19 mouse cellular contexts compared by ENCODE assay signal in genomic region chr6:28697214-28697613, GRCm38 (mm10).
DNase-seq lines count a peak whose midpoint lies in the region; TF ChIP-seq lines count a peak whose summit lies in the region.
"Had no signal": no experiment of that assay in that cellular context is flagged by ENCODE, and none has a peak within 500 bp of the region (broad histone marks: within the 10 kb centered on the region; RNA-seq: fewer than 3 reads in every experiment).

No protein-coding gene starts in this region.

- TF ChIP-seq POLR2A in embryonic fibroblast, embryonic 13.5 days (IDR thresholded peaks at IDR 0.05; ENCODE audit: low read depth, low read length), result no peak

- H3K27ac ChIP-seq in embryonic fibroblast, embryonic 13.5 days (ENCODE audit: insufficient read depth, low read length), result peak overlapping the region; percentile 76
- H3K27ac ChIP-seq: embryonic facial prominence, embryonic 13.5 days; forebrain, embryonic 10.5 days; gastrocnemius, adult 2 months; hindbrain, embryonic 10.5 days; hindbrain, embryonic 15.5 days had no signal

- DNase-seq in frontal cortex, adult 2 months (ENCODE audit: extremely low spot score in 1 of 2, low spot score in 1 of 2), result peak; percentile 44 to 54
- no peak for DNase-seq in frontal cortex, postnatal 14 days (ENCODE audit: low spot score in 2 of 2)
- DNase-seq in NIH3T3 (ENCODE audit: low read depth), result peak; percentile 70
- DNase-seq in thymus, postnatal 10 days (ENCODE audit: low spot score in 2 of 2), result no peak
- no peak for DNase-seq in kidney, adult 18-20 months
- DNase-seq in left cerebral cortex, adult 11 months (ENCODE audit: low spot score), result no peak
- DNase-seq: adrenal gland, adult 8-10 months; adrenal gland, postnatal 36 days; cerebellum, adult 11-12 months; cerebellum, adult 9-10 months; cerebellum, postnatal 25 days; gastrocnemius, adult 2 months; gastrocnemius, postnatal 25 days had no signal

- no peak for TF ChIP-seq CTCF in embryonic fibroblast, embryonic 13.5 days (IDR thresholded peaks at IDR 0.05; ENCODE audit: borderline replicate concordance, insufficient read depth, low read length)

- H3K4me3 ChIP-seq in embryonic fibroblast, embryonic 13.5 days (ENCODE audit: insufficient read depth, low read length), result no peak overlapping the region
- H3K4me3 ChIP-seq: embryonic facial prominence, embryonic 13.5 days; forebrain, embryonic 10.5 days; gastrocnemius, adult 2 months; heart, embryonic 12.5 days; hindbrain, embryonic 10.5 days; hindbrain, embryonic 15.5 days had no signal

- H3K4me1 ChIP-seq in embryonic fibroblast, embryonic 13.5 days (ENCODE audit: control insufficient read depth, insufficient read depth, low read length), result peaks cover 13% of the 10 kb centered on the region
- H3K4me1 ChIP-seq: forebrain, embryonic 10.5 days; hindbrain, embryonic 10.5 days; hindbrain, embryonic 15.5 days had no signal

Comparison
In these comparisons a context has a peak if more than half of its experiments do, and no peak if none do; other contexts are left out.
1. DNase-seq: peak in frontal cortex, adult 2 months (2 of 2) and NIH3T3 (single experiment); none in frontal cortex, postnatal 14 days (0 of 2), thymus, postnatal 10 days (0 of 2), kidney, adult 18-20 months (single experiment) and left cerebral cortex, adult 11 months (single experiment).